Mouse (Mus musculus) macrophage (primary cell): ENCODE data around the gene Ears2. TPM values are rescaled to one million over a fixed set of nuclear protein-coding genes. Genes with fewer than 3 reads are reported as not detected.
A peak's percentile ranks its signal among the peaks of the same experiment; 100 is the strongest.

ENCODE experiments used
- H3K27ac ChIP-seq: fragments of 350-480 bp; formaldehyde crosslinking; 2 replicates; pipeline ENCODE4 v1.9.0; 2021
- H3K36me3 ChIP-seq: fragments of 350-480 bp; formaldehyde crosslinking; 2 replicates; pipeline ENCODE4 v1.9.0; 2021; ENCODE audit errors: inconsistent target
- H3K4me3 ChIP-seq: fragments of 350-480 bp; formaldehyde crosslinking; 2 replicates; pipeline ENCODE4 v1.9.0; 2021; ENCODE audit errors: inconsistent target
- H3K79me2 ChIP-seq: fragments of 350-480 bp; formaldehyde crosslinking; 2 replicates; pipeline ENCODE4 v1.9.0; 2021; ENCODE audit errors: inconsistent target
- WGBS: methylation state at CpG from one replicate; pipeline ENCODE4 v1.1.7; 2026; ENCODE audit warnings: inconsistent platforms; ENCODE audit not compliant: missing documents; 5-methylcytosine and 5-hydroxymethylcytosine counted together
- polyA plus RNA-seq: library from polyadenylated mRNA; stranded (reverse); fragments of 250-400 nt; gene quantifications from 3 replicates; pipeline ENCODE4 v1.2.4, GENCODE M21; 2018; ENCODE audit warnings: inconsistent platforms

Ears2 gene
- polyA plus RNA-seq, 1 experiment from 2014 or later = 1.7 TPM

DNA sequence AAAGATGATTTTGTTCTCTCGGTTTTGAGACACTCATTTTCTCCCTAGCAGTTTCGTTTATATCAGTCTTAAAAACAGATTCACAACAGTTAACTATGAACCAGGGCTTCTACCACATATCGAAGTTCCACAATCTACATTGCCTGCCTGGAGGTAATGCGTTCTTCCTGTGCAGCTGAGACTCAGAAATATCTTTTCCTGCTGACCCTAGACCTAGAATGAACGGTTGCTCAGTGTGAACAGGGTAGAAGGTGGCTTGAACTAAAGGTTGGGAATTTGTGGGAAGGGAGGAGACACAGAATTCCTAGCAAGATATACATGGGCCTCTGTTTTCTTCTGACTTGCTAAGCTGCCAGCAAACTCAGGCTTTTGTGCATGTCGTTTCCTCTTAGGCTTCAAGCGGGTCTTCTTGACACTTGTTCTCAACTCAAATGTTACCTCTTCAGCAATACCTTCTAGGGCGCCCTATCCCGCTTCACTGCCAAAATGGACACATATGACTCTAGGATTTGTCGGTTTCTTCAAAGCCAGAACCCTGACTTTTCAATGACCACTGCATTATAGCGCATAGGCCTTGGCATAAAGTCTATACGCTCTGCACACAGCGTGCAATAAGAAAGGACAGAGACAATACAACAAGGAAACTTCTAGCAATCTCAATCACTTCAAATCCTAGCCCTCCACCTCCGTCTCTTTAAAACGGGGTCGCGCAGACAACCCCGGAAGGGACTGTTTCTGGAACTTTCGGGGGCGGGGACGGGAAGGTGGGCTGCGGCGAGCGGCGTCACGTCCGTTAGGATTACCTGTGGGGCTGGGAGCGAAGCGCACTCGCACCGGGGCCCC, 740 bp downstream of the Ears2 start:
- Histone ChIP-seq H3K4me3 (peak overlapping the region; percentile 60), H3K79me2 (peaks cover 35% of the 10 kb centered on the region), H3K36me3 (no peaks in the 10 kb centered on the region), H3K27ac (peak overlapping the region; percentile 57)
- 5% methylated on average over 31 of the region's 31 CpGs for WGBS

DNA sequence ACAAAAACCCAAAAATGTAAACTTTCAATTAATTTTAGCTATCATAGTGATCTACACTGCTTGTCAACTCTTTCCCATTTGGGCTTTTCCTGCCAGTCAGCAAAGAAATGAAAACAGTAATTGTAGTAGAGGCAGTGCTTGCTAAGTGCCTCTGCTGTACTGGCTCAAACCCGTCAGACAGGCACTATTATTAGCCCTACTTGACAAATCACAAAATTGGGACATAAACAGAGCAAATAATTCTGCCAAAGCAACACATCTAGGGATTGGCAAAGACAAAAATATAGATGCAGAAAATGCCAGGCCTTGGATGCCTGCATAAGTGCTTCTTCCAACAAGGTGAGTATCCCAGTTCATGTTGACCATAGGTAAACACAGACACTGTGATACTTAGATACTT, 1.4 kb downstream of the Ears2 start:
- Histone ChIP-seq H3K27ac (no peak overlapping the region), H3K4me3 (peak overlapping the region; percentile 60; the same call in 1 of the 2 replicates), H3K79me2 (peaks cover 30% of the 10 kb centered on the region), H3K36me3 (no peaks in the 10 kb centered on the region)
- WGBS = 58% methylated on average over 1 of the region's 1 CpGs

DNA sequence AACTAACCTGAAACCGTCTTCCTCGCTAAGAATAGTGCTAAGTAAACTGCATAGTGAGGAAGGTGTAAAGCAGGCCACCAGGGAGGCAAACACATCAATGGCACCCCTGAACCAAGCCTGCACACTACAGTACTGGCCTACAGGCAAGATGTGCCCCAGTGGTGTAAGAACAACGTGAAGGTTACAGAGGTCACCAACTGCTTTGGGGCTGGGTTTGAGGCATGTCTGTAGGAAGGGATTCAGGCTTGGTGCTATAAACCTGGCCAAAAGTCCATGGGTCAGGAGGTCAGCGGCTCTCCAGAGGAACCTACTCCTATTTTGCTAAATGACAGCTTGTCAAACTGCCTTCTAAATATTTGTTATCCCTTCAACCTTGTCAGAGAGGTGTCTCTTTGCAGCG, 10.4 kb downstream of the Ears2 start:
- no peaks in the 10 kb centered on the region for H3K79me2 ChIP-seq
- H3K4me3 ChIP-seq = no peak overlapping the region
- 93% methylated on average over 5 of the region's 5 CpGs for WGBS
- H3K27ac ChIP-seq = no peak overlapping the region
- H3K36me3 ChIP-seq = no peaks in the 10 kb centered on the region

DNA sequence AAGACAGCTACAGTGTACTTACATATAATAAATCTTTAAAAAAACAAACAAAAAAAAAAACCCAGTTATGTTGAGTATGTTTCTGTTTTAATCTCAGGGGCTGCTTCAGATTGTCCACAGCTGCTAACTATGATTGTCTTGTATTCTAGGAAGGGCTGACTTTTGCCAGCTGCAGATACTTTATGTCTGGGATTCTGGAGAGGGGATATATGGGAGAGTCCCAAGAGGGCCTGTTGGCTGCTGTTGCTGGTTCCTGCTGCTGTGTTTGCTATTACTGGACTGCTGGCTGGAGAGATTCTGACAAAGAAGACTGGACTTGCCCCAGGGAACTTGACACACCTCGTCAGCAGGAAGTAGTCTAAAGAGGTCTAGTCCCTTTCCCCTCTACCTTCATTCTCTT, 16.2 kb downstream of the Ears2 start:
- H3K27ac ChIP-seq = no peak overlapping the region
- H3K36me3 ChIP-seq = no peaks in the 10 kb centered on the region
- no peaks in the 10 kb centered on the region for H3K79me2 ChIP-seq
- 92% methylated on average over 1 of the region's 1 CpGs for WGBS
- no peak overlapping the region for H3K4me3 ChIP-seq

DNA sequence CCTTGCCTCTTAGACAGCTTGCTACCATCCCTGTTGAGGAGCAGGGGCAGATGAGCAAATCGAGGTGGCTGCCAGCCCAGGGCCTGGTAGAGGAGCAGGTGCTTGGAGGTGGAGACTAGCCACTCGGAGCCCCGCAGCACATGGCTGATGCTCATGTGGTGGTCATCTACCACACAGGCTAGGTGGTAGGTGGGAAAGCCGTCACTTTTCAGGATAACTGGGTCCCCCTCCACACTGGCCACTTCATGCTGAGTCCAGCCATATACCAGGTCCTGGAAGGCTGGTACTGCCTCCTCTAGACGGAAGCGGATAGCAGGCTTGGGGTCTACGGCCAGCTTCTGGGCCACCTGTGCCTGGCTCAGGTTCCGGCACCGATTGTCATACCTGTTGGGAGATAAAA, 18.9 kb downstream of the Ears2 start:
- WGBS = 100% methylated on average over 9 of the region's 9 CpGs
- Histone ChIP-seq H3K36me3 (no peaks in the 10 kb centered on the region), H3K79me2 (no peaks in the 10 kb centered on the region), H3K4me3 (no peak overlapping the region), H3K27ac (no peak overlapping the region)

DNA sequence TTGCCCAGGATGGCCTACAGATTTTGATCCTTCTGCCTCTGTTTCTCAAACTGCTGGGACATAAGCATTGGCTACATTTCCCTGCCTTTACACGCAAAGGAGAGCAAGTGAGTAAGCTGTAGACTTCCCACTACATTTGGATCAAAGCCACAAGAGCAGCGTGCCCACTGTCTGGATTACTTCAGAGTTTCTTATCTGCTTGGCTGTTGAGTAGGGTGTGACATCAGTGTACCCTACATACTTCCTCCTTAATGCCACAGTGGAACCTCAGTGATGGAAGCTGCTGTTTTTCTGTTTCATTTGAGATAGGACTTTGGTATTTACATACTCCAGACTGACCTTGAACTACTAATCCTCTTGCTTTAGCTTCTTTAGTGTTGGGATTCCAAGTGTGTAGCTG, 20.2 kb downstream of the Ears2 start:
- WGBS = 17% methylated on average over 2 of the region's 2 CpGs

DNA sequence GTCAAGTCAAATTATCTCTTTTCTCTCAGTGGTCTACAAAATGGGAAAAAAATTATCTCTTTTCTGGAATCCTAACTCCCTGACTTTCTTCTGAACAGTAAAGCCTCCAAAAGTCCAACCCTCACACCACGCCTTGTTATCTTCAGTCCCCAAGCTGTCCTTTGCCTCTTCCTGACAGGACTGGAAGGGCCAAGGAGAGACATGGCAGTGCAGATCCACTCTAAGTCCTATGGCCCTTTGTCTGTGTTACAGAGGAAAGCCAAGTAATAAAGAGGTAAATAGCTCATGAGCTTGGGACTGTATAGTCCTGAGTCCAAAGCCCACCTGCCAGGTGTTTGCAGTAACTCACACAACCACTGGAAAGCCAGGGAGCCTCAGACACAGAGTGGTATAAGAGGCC, 21.4 kb downstream of the Ears2 start:
- H3K36me3 ChIP-seq = no peaks in the 10 kb centered on the region
- 100% methylated on average over 1 of the region's 1 CpGs for WGBS
- no peak overlapping the region for H3K4me3 ChIP-seq
- H3K79me2 ChIP-seq = no peaks in the 10 kb centered on the region
- H3K27ac ChIP-seq = no peak overlapping the region

More for the DNA sequence above, 20.2 kb downstream of the Ears2 start:
- Histone ChIP-seq H3K79me2 (no peaks in the 10 kb centered on the region), H3K27ac (no peak overlapping the region), H3K4me3 (no peak overlapping the region), H3K36me3 (no peaks in the 10 kb centered on the region)

DNA sequence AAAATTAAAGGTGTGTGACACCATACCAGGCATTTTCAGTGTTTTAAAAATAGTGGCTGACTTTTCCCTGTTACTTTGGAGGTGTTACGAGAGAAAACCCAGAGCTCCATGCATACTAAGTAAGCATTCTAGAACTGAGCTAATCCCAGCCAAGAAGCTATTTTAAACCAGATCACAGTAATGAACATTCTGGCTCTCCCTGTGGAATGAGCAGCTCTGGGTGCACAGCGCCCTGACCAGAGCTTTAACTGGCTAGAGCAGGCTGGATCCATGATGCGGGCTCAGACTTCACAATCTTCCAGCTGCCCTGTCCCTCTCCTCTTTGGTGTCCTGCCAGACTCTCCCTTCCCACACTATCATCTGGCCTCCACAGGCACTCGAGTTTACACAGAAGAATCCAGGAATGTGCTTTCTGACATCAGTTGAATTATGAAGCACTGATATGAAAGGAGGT, 21.9 kb downstream of the Ears2 start:
- Histone ChIP-seq H3K79me2 (no peaks in the 10 kb centered on the region), H3K4me3 (no peak overlapping the region), H3K27ac (no peak overlapping the region), H3K36me3 (no peaks in the 10 kb centered on the region)
- 93% methylated on average over 4 of the region's 4 CpGs for WGBS

DNA sequence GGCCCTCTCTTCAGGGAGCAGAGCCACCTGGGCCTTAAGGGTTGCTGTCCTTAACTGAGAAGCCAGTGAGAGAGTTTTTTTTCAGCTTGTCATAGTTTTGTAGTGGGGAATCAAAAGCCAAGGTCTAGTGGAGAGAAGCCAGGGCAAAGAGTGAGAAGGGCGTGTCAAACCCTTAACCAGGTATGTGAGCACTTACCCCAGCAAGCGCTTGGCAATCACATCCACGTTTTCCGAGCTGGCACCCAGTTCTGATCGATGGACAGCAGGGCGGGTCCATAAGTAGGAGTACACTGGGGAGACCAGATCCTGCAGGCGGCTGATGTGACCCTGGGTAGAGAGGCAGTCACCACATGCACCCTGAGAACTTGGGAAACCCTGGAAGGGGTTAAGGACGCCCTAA, 23.0 kb downstream of the Ears2 start:
- Histone ChIP-seq H3K36me3 (no peaks in the 10 kb centered on the region), H3K27ac (no peak overlapping the region)

DNA sequence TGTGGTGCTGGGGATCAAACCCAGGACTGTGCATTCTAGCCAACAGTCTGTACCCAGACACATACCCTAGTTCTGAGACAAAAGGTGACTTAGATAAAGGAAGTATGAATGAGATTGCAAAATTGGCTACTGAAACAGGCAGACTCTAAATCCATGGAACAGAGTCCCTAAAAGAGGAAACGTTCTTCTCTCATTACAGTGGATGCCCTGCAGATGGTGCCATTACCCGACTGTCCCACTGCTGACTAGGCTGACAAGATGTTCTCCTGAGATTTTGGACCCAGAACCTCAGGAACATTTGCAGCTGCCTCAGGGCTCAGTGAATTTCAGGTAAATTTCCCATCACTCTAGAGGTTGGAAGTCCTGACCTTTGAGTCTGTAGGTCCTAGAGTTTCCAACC, 32.7 kb downstream of the Ears2 start:
- Histone ChIP-seq H3K27ac (no peak overlapping the region), H3K79me2 (no peaks in the 10 kb centered on the region), H3K36me3 (no peaks in the 10 kb centered on the region), H3K4me3 (no peak overlapping the region)
- 0% methylated on average over 2 of the region's 2 CpGs for WGBS

More for the DNA sequence above, 23.0 kb downstream of the Ears2 start:
- Histone ChIP-seq H3K4me3 (no peak overlapping the region), H3K79me2 (no peaks in the 10 kb centered on the region)
- 95% methylated on average over 8 of the region's 8 CpGs for WGBS

DNA sequence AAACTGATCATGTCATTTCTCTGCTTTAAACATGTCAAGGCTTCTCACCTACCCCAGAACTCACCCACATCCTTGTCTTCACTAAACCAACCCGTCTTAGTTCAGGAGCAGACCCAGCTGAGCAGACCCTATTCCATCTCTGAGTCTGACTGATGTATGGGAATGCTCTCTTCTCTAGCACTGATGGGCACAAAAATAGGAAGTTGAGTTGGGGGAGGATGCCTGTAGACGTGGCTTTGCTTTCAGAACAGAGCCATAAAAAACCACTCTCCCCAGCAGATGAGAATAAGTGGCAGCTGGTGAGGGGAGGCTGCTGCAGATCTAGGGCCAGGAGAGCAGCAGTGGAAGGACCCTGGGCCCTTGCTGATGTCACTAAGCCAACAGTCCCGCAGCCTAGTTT, 33.7 kb downstream of the Ears2 start:
- 46% methylated on average over 3 of the region's 3 CpGs for WGBS
- Histone ChIP-seq H3K36me3 (no peaks in the 10 kb centered on the region), H3K27ac (no peak overlapping the region), H3K79me2 (no peaks in the 10 kb centered on the region), H3K4me3 (no peak overlapping the region)

DNA sequence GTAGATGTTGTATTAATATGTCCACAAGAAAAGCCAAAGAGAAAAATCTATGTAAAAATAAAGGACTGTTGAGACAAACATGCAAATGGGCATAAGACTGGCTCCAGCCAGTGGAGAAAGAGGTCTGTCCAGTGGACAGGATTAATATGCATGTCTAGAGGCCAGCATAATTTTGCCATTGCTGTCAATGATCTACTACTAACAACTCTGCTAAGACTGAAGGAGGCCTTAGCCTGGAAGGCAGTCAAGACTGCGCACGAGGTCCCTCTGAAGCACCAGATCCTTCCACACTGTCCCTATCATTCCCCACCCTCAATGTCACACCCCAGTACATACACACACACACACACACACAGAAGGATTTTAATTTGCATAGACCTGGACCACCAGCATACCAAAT, 44.9 kb downstream of the Ears2 start:
- WGBS = 92% methylated on average over 2 of the region's 2 CpGs
- H3K79me2 ChIP-seq = peaks cover 36% of the 10 kb centered on the region
- H3K36me3 ChIP-seq = no peaks in the 10 kb centered on the region
- H3K27ac ChIP-seq = no peak overlapping the region
- H3K4me3 ChIP-seq = no peak overlapping the region

DNA sequence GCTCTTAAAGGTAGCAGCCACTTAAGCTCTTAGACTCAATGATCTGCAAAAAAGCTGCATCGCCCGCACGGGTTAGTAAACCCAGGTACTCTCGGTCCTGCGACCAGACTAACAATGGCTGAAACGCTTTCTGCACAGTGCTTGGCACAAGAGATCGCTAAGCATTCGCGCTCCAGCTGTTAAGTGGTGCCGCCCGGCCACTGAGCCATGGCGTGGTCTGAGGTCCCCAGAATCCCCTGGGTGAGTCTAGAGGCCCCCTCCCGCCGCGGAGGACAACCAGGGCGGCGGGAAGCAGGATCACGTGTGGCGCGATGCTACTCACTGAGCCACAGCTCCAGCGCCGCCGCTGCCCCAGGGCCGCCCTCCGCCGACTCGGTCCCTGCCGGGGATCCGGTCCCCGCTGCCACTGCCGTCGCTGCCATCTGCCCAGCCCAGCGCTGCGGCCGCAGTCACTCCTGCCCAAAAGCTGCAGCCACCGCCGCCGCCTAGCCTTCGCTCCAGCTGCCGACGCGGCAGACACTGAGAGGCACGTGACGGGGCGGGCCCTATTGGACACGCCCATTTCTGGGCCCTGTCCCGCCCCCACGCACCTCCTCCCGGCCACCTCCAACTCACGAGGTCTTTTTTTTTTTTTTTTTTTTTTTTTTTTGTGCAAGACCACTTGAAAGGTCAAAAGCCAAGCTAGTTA, 46.3 kb downstream of the Ears2 start, which contains the start of gene Gga2:
Gene Gga2, minus strand, starts transcription at position 556 of the 688 bp plus-strand sequence.
- H3K36me3 ChIP-seq = no peaks in the 10 kb centered on the region
- peaks cover 49% of the 10 kb centered on the region for H3K79me2 ChIP-seq
- WGBS = under 1% methylated on average over 47 of the region's 50 CpGs
- H3K4me3 ChIP-seq = peak within 1 kb of the TSS; percentile 86
- H3K27ac ChIP-seq = peak within 1 kb of the TSS; percentile 40

DNA sequence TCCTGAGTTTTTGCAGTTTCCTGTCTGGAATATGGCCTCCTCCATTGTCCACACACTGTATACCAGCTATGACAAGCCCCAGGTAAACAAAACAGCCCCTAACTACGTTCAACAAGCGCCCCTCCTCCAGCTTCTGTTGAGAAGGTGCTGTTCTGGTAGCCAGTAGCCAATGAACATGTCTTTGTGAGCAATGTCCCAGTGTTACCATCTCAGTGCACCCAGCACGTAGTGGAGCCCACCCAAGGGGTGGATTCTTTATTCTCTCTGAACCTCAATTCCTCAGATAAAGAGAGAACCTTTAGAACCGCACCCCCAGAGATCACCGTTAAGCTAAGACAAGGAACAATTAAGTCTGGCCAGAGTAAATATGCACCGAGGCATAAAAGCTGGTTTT, 46.8 kb downstream of the Ears2 start:
- Histone ChIP-seq H3K79me2 (peaks cover 55% of the 10 kb centered on the region), H3K36me3 (no peaks in the 10 kb centered on the region), H3K27ac (peak overlapping the region; percentile 40), H3K4me3 (peak overlapping the region; percentile 86)
- 25% methylated on average over 6 of the region's 6 CpGs for WGBS

DNA sequence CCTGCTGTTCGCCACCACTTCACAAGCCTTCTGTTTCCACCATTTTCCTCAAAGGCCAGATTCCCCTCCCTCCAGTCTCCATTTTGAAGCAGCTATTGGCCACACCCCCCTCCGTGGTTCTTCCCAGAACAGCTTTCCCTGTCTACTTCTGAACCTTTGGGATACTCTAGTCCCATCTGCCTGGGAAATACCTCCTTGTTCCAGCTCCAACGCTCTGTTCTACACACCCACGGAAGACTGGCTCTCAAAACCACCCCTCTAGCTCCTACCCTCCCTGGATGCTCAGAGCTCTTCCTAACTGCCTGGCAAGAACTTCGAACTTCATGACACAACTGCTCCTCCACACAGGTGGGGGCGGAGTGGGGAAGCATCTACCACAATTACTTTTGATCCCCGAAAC, 48.1 kb downstream of the Ears2 start:
- Histone ChIP-seq H3K4me3 (no peak overlapping the region), H3K79me2 (peaks cover 67% of the 10 kb centered on the region)

More for the DNA sequence above, 48.1 kb downstream of the Ears2 start:
- WGBS = 92% methylated on average over 7 of the region's 7 CpGs
- H3K36me3 ChIP-seq = no peaks in the 10 kb centered on the region
- H3K27ac ChIP-seq = no peak overlapping the region
